Mouse (Mus musculus) heart, postnatal 14 days (tissue): ENCODE measurements around the gene Chst14. TPM values are rescaled to one million over a fixed set of nuclear protein-coding genes. Genes with fewer than 3 reads are reported as not detected.

Experiments used
- DNase-seq, 2 experiments: peaks; one replicate each; pipeline ENCODE4 v3.0.0; 2021 to 2022
- intact Hi-C: fragments of 180-260 bp; cut with DNase I; formaldehyde crosslinking; loops from one replicate; pipeline ENCODE4 v1.15.1; 2025
- total RNA-seq, 2 experiments: library from RNA; stranded (reverse); gene quantifications; 2 replicates each; pipeline ENCODE4 v1.2.3; 2021

Gene Chst14
- total RNA-seq, 2 experiments from 2014 or later, result 10.2 to 11.3 TPM

- intact Hi-C loops, result loop anchor here (10.0 kb wide), 1 partner anchor 282 kb away; no protein-coding TSS in a partner anchor
- DNase-seq, result peak; percentile 65 to 66
Measured at GRCm38 (mm10) chr2:118902051-118903025, 24.0 kb upstream of the Chst14 start.

GRCm38 (mm10) chr2:118903333-118903741, 23.0 kb upstream of the Chst14 start:
- intact Hi-C loops, result loop anchor here (10.0 kb wide), 1 partner anchor 281 kb away; no protein-coding TSS in a partner anchor
- peak in 1 of 2 experiments; percentile 42 for DNase-seq

GRCm38 (mm10) chr2:118905433-118906117, 20.7 kb upstream of the Chst14 start:
- no peak for DNase-seq
- intact Hi-C loops, result loop anchor here (2.0 to 10.0 kb wide), 2 partner anchors 67 to 279 kb away; no protein-coding TSS in a partner anchor

GRCm38 (mm10) chr2:118906118-118906492, 20.2 kb upstream of the Chst14 start:
- intact Hi-C loops, result loop anchor here (10.0 kb wide), 1 partner anchor 279 kb away; no protein-coding TSS in a partner anchor
- no peak for DNase-seq

GRCm38 (mm10) chr2:118907781-118908180, 18.5 kb upstream of the Chst14 start:
- intact Hi-C loops, result loop anchor here (10.0 kb wide), 1 partner anchor 277 kb away; no protein-coding TSS in a partner anchor
- DNase-seq, result peak; percentile 37 to 39

- intact Hi-C loops, result loop anchor here (10.0 kb wide), 1 partner anchor 276 kb away; no protein-coding TSS in a partner anchor
- no peak for DNase-seq
Measured at GRCm38 (mm10) chr2:118909151-118909550, 17.1 kb upstream of the Chst14 start.

GRCm38 (mm10) chr2:118910605-118911278, 15.6 kb upstream of the Chst14 start:
- intact Hi-C loops, result no loop called here
- DNase-seq, result no peak

- DNase-seq, result no peak
- intact Hi-C loops, result no loop called here
Measured at GRCm38 (mm10) chr2:118912706-118913105, 13.6 kb upstream of the Chst14 start.

- intact Hi-C loops, result no loop called here
- DNase-seq, result peak in 1 of 2 experiments; percentile 25
Measured at GRCm38 (mm10) chr2:118913551-118914276, 12.6 kb upstream of the Chst14 start.

GRCm38 (mm10) chr2:118914685-118915084, 11.6 kb upstream of the Chst14 start:
- intact Hi-C loops, result no loop called here
- no peak for DNase-seq

- intact Hi-C loops, result no loop called here
- DNase-seq, result no peak
Measured at GRCm38 (mm10) chr2:118916436-118916835, 9.9 kb upstream of the Chst14 start.

GRCm38 (mm10) chr2:118918543-118918942, 7.8 kb upstream of the Chst14 start:
- no peak for DNase-seq
- intact Hi-C loops, result no loop called here

- no peak for DNase-seq
- intact Hi-C loops, result no loop called here
Measured at GRCm38 (mm10) chr2:118920428-118920827, 5.9 kb upstream of the Chst14 start.

- intact Hi-C loops, result no loop called here
- no peak for DNase-seq
Measured at GRCm38 (mm10) chr2:118925952-118926351, 344 bp upstream of the Chst14 start.

- DNase-seq, result no peak
- intact Hi-C loops, result no loop called here
Measured at GRCm38 (mm10) chr2:118926998-118927739, 873 bp downstream of the Chst14 start.

GRCm38 (mm10) chr2:118941341-118941740, 15.0 kb downstream of the Chst14 start:
- intact Hi-C loops, result no loop called here
- DNase-seq, result no peak

GRCm38 (mm10) chr2:118943232-118943631, 16.9 kb downstream of the Chst14 start:
- DNase-seq, result no peak

GRCm38 (mm10) chr2:118948818-118949217, 22.5 kb downstream of the Chst14 start:
- no peak for DNase-seq
- intact Hi-C loops, result no loop called here

More at GRCm38 (mm10) chr2:118943232-118943631, 16.9 kb downstream of the Chst14 start:
- intact Hi-C loops, result no loop called here

- intact Hi-C loops, result no loop called here
- DNase-seq, result no peak
Measured at GRCm38 (mm10) chr2:118949699-118950098, 23.4 kb downstream of the Chst14 start.
